Mouse (Mus musculus) brown adipose tissue, adult 24 weeks (tissue): ENCODE results near the gene Ss18l1. TPM values are rescaled to one million over a fixed set of nuclear protein-coding genes. Genes with fewer than 3 reads are reported as not detected.

Experiments
- H3K27ac ChIP-seq: fragments of 200-500 bp; replicated peaks from 2 replicates; pipeline ENCODE4 v1.5.1; 2012; ENCODE audit warnings: low read depth, mild to moderate bottlenecking, low read length
- H3K4me1 ChIP-seq: fragments of 200-500 bp; 2 replicates; pipeline ENCODE4 v1.6.1; 2012; ENCODE audit warnings: low read length, mixed read lengths; ENCODE audit not compliant: control insufficient read depth, insufficient read depth, insufficient read length
- H3K4me3 ChIP-seq: fragments of 200-500 bp; 2 replicates; pipeline ENCODE4 v1.5.1; 2012; ENCODE audit warnings: low read depth, mild to moderate bottlenecking, low read length, moderate library complexity; ENCODE audit not compliant: insufficient read depth
- polyA plus RNA-seq: library from polyadenylated mRNA; stranded (reverse); fragments of >200 nt; gene quantifications from 2 replicates; pipeline ENCODE4 v1.2.4, GENCODE M21; 2012; ENCODE audit not compliant: missing spikeins, insufficient read depth, insufficient read length

Ss18l1 gene
- polyA plus RNA-seq, 1 experiment: 1.5 TPM

- Histone ChIP-seq H3K4me1 (peaks cover 11% of the 10 kb centered on the region), H3K27ac (no peak overlapping the region), H3K4me3 (no peak overlapping the region)
These were observed 74.6 kb downstream of the Ss18l1 start for GRCm38 (mm10) chr2:180116741-180117484.

- no peak overlapping the region for H3K27ac ChIP-seq
- H3K4me1 ChIP-seq: peaks cover 11% of the 10 kb centered on the region
- H3K4me3 ChIP-seq: no peak overlapping the region
These were observed 75.3 kb downstream of the Ss18l1 start for GRCm38 (mm10) chr2:180117485-180118194.

GRCm38 (mm10) chr2:180118661-180119438 is 76.5 kb downstream of the Ss18l1 start, which contains the start of gene Osbpl2:
Gene Osbpl2, plus strand, starts transcription at chr2:180119306.
- Histone ChIP-seq H3K27ac (0 out of 2 replicates have a peak within 1 kb of the TSS, but pooled peaks have one; percentile 2), H3K4me1 (peaks cover 11% of the 10 kb centered on the region)

More at GRCm38 (mm10) chr2:180118661-180119438, 76.5 kb downstream of the Ss18l1 start, which contains the start of gene Osbpl2:
- H3K4me3 ChIP-seq: peak within 1 kb of the TSS; percentile 90

Other genes starting within 250 kb of the Ss18l1 start
- gene Taf4, start 65.9 kb upstream of the Ss18l1 start, polyA plus RNA-seq: 7.1 and 8.0 TPM in 2 replicates
- 19.9 and 25.8 TPM in 2 replicates for gene Lsm14b, start 17.5 kb upstream of the Ss18l1 start, polyA plus RNA-seq
- gene Psma7, start 76 bp upstream of the Ss18l1 start, polyA plus RNA-seq: 177 and 196 TPM in 2 replicates
- 17.4 and 21.7 TPM in 2 replicates for gene Mtg2, start 28.1 kb downstream of the Ss18l1 start, polyA plus RNA-seq
- gene Hrh3, start 62.0 kb downstream of the Ss18l1 start, polyA plus RNA-seq: not detected in 2 replicates
- gene Osbpl2, start 76.8 kb downstream of the Ss18l1 start, polyA plus RNA-seq: 27.2 and 38.7 TPM in 2 replicates
- gene Adrm1, start 129.0 kb downstream of the Ss18l1 start, polyA plus RNA-seq: 65.9 and 105 TPM in 2 replicates
- 3.2 and 7.3 TPM in 2 replicates for gene Lama5, start 183.3 kb downstream of the Ss18l1 start, polyA plus RNA-seq
- 875 and 1,284 TPM in 2 replicates for gene Rps21, start 214.9 kb downstream of the Ss18l1 start, polyA plus RNA-seq
- gene Cables2, start 231.0 kb downstream of the Ss18l1 start, polyA plus RNA-seq: 4.6 and 5.1 TPM in 2 replicates
- not detected in 2 replicates for gene Rbbp8nl, start 247.4 kb downstream of the Ss18l1 start, polyA plus RNA-seq